Mouse (Mus musculus) embryonic fibroblast, embryonic 13.5 days (primary cell): ENCODE results near the gene Sacs.

Experiments used
- CTCF ChIP-seq: IDR thresholded peaks from 2 replicates; pipeline ENCODE4 v1.5.1; 2011; ENCODE audit warnings: mild to moderate bottlenecking, control low read depth, low read length, moderate library complexity, borderline replicate concordance; ENCODE audit not compliant: insufficient read depth
- POLR2A ChIP-seq: IDR thresholded peaks from 2 replicates; pipeline ENCODE4 v1.6.1; 2011; ENCODE audit warnings: low read depth, mild to moderate bottlenecking, control low read depth, low read length, moderate library complexity

DNA sequence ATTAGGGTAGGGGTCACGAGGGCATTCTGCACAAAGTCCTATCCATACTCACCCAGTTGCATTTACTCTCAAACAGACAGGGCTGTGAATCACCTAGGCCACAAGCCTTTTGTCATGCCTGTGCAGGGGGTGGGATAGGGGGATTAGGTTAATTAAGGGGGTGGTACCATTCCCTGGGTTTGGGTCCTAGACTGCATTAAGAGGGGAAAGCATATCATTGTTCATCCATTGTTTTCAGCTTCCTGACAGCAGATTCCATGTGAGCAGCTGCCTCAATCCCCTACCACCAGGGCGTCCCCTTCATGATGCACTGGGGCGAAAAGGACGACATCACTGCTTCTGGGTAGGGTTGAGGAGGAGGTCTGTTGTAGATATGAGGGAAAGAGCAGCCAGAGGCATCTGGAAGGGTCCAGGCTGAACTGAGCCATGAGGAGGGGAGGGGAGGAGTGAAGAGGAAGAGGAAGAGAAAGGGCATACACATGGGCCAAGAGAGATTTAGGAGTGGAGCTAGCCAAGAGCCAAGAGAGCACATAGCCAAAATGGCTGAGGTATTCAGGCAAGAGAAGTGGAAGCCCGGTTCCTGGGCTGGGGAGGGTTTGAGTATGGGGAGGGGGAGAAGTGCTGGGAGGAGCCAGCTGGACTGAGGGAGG is 3.8 kb upstream of the Sacs start:
- TF ChIP-seq CTCF (no peak), POLR2A (no peak)
